Mouse (Mus musculus) C2C12 (cell line): Measurements from ENCODE around the gene Dennd5b.
"Not testable (repeated sequence)": the region's sequence is repeated elsewhere in the genome, so short reads cannot be mapped to it uniquely, and the experiment has no call there.

ENCODE experiments used
- CEBPB ChIP-seq: IDR thresholded peaks from one replicate; pipeline ENCODE4 v1.6.1; 2011; ENCODE audit warnings: low read depth, mild to moderate bottlenecking, control low read depth, moderate library complexity
- CTCF ChIP-seq: IDR thresholded peaks from one replicate; pipeline ENCODE4 v1.5.1; 2011; ENCODE audit not compliant: control insufficient read depth, insufficient read depth, insufficient read length
- MYOG ChIP-seq: IDR thresholded peaks from one replicate; pipeline ENCODE4 v1.6.1; 2011; ENCODE audit not compliant: control insufficient read depth, insufficient read length; ENCODE audit errors: extremely low read depth
- USF1 ChIP-seq: IDR thresholded peaks from one replicate; pipeline ENCODE4 v1.6.1; 2011; ENCODE audit warnings: low read depth, mild to moderate bottlenecking, control low read depth, moderate library complexity

- not testable (repeated sequence) for TF ChIP-seq CTCF, CEBPB, USF1, MYOG
Observed at GRCm38 (mm10) chr6:149129870-149130269, 28.4 kb upstream of the Dennd5b start, which contains the start of gene Gm10203.
